Mouse (Mus musculus): ENCODE measurements around the gene Cux2.
A peak's percentile ranks its signal among the peaks of the same experiment; 100 is the strongest.

Cux2 gene

GRCm38 (mm10) chr5:122059060-122060017, 9.4 kb upstream of the Cux2 start:
- DNase-seq (ENCODE audit: low spot score): peak; percentile 62

- no peak for DNase-seq (ENCODE audit: low spot score)
Measured at GRCm38 (mm10) chr5:122057622-122058021, 7.7 kb upstream of the Cux2 start.

- no peak for DNase-seq (ENCODE audit: low spot score)
Measured at GRCm38 (mm10) chr5:122056557-122056956, 6.7 kb upstream of the Cux2 start.

- peak; percentile 77 for DNase-seq (ENCODE audit: low spot score)
Measured at GRCm38 (mm10) chr5:122054130-122054843, 4.4 kb upstream of the Cux2 start.

GRCm38 (mm10) chr5:122053587-122053986, 3.7 kb upstream of the Cux2 start:
- no peak for DNase-seq (ENCODE audit: low spot score)

GRCm38 (mm10) chr5:122050832-122051105, 867 bp upstream of the Cux2 start:
- DNase-seq (ENCODE audit: low spot score): no peak

GRCm38 (mm10) chr5:122049664-122050016, 262 bp downstream of the Cux2 start:
- peak; percentile 55 for DNase-seq (ENCODE audit: low spot score)

GRCm38 (mm10) chr5:122048686-122049663, 927 bp downstream of the Cux2 start:
- DNase-seq (ENCODE audit: low spot score): no peak

GRCm38 (mm10) chr5:122048252-122048651, 1.6 kb downstream of the Cux2 start:
- DNase-seq (ENCODE audit: low spot score): no peak

GRCm38 (mm10) chr5:122047791-122048190, 2.1 kb downstream of the Cux2 start:
- DNase-seq (ENCODE audit: low spot score): no peak

- no peak for DNase-seq (ENCODE audit: low spot score)
Measured at GRCm38 (mm10) chr5:122043567-122043966, 6.3 kb downstream of the Cux2 start.

- DNase-seq (ENCODE audit: low spot score): no peak
Measured at GRCm38 (mm10) chr5:122035278-122035677, 14.6 kb downstream of the Cux2 start.

- DNase-seq (ENCODE audit: low spot score): no peak
Measured at GRCm38 (mm10) chr5:122033167-122033478, 16.8 kb downstream of the Cux2 start.

- DNase-seq (ENCODE audit: low spot score): no peak
Measured at GRCm38 (mm10) chr5:122032471-122033166, 17.3 kb downstream of the Cux2 start.

- DNase-seq (ENCODE audit: low spot score): no peak
Measured at GRCm38 (mm10) chr5:122031146-122031545, 18.8 kb downstream of the Cux2 start.

- no peak for DNase-seq (ENCODE audit: low spot score)
Measured at GRCm38 (mm10) chr5:122030640-122031039, 19.3 kb downstream of the Cux2 start.

GRCm38 (mm10) chr5:122026771-122027170, 23.1 kb downstream of the Cux2 start:
- DNase-seq (ENCODE audit: low spot score): no peak

GRCm38 (mm10) chr5:122026284-122026683, 23.6 kb downstream of the Cux2 start:
- DNase-seq (ENCODE audit: low spot score): no peak

- DNase-seq (ENCODE audit: low spot score): no peak
Measured at GRCm38 (mm10) chr5:122025117-122025516, 24.8 kb downstream of the Cux2 start.

- DNase-seq (ENCODE audit: low spot score): no peak
Measured at GRCm38 (mm10) chr5:122019288-122019687, 30.6 kb downstream of the Cux2 start.

- no peak for DNase-seq (ENCODE audit: low spot score)
Measured at GRCm38 (mm10) chr5:122017778-122018177, 32.1 kb downstream of the Cux2 start.

GRCm38 (mm10) chr5:122017269-122017668, 32.6 kb downstream of the Cux2 start:
- DNase-seq (ENCODE audit: low spot score): no peak
